Mouse (Mus musculus): ENCODE measurements around the gene Itga6. TPM values are rescaled to one million over a fixed set of nuclear protein-coding genes. Genes with fewer than 3 reads are reported as not detected.
A peak's percentile ranks its signal among the peaks of the same experiment; 100 is the strongest.

The Itga6 gene
- polyA plus RNA-seq, 1 experiment from 2014 or later, result 32.1 TPM

- H3K36me3 ChIP-seq (ENCODE audit: control insufficient read depth, insufficient read depth), result peaks cover 9% of the 10 kb centered on the region; the same call in 1 of the 2 replicates
- H3K4me3 ChIP-seq (ENCODE audit: low read depth, low read length), result no peak overlapping the region
- no peak for TF ChIP-seq CTCF (IDR thresholded peaks at IDR 0.05; ENCODE audit: low read depth)
- no peak overlapping the region for H3K9ac ChIP-seq (ENCODE audit: low read depth, low read length)
- 19% methylated on average over 5 of the region's 5 CpGs for WGBS
- H3K4me1 ChIP-seq (replicated peaks; ENCODE audit: control insufficient read depth, insufficient read depth, low read length), result peaks cover 20% of the 10 kb centered on the region; the same call in 1 of the 2 replicates
- H3K27ac ChIP-seq (ENCODE audit: low read depth, low read length), result peak overlapping the region; percentile 50; the same call in 1 of the 2 replicates
- H3K9me3 ChIP-seq (ENCODE audit: control insufficient read depth), result no peaks in the 10 kb centered on the region
- no peaks in the 10 kb centered on the region for H3K27me3 ChIP-seq (replicated peaks; ENCODE audit: control insufficient read depth, insufficient read depth, low read length)
- peak overlapping the region; percentile 49 for H3K4me2 ChIP-seq (replicated peaks; ENCODE audit: low read depth)
- no peak for ATAC-seq
These were observed 69.9 kb downstream of the Itga6 start for GRCm38 (mm10) chr2:71815279-71815678.

- H3K9ac ChIP-seq (ENCODE audit: low read depth, low read length), result no peak overlapping the region
- TF ChIP-seq CTCF (IDR thresholded peaks at IDR 0.05; ENCODE audit: low read depth), result peak; percentile 85
- no peaks in the 10 kb centered on the region for H3K9me3 ChIP-seq (ENCODE audit: control insufficient read depth)
- peaks cover 15% of the 10 kb centered on the region; the same call in 1 of the 2 replicates for H3K4me1 ChIP-seq (replicated peaks; ENCODE audit: control insufficient read depth, insufficient read depth, low read length)
- H3K27ac ChIP-seq (ENCODE audit: low read depth, low read length), result no peak overlapping the region
- no peak overlapping the region for H3K4me3 ChIP-seq (ENCODE audit: low read depth, low read length)
- no peaks in the 10 kb centered on the region for H3K27me3 ChIP-seq (replicated peaks; ENCODE audit: control insufficient read depth, insufficient read depth, low read length)
- ATAC-seq, result no peak
- H3K4me2 ChIP-seq (replicated peaks; ENCODE audit: low read depth), result no peak overlapping the region
- H3K36me3 ChIP-seq (ENCODE audit: control insufficient read depth, insufficient read depth), result peaks cover 15% of the 10 kb centered on the region; the same call in 1 of the 2 replicates
- 37% methylated on average over 14 of the region's 14 CpGs for WGBS
These were observed 71.1 kb downstream of the Itga6 start for GRCm38 (mm10) chr2:71816391-71817041.

GRCm38 (mm10) chr2:71824146-71824545 is 78.7 kb downstream of the Itga6 start:
- Histone ChIP-seq H3K27ac (ENCODE audit: low read depth, low read length) (no peak overlapping the region), H3K27me3 (replicated peaks; ENCODE audit: control insufficient read depth, insufficient read depth, low read length) (no peaks in the 10 kb centered on the region), H3K4me1 (replicated peaks; ENCODE audit: control insufficient read depth, insufficient read depth, low read length) (no peaks in the 10 kb centered on the region), H3K9ac (ENCODE audit: low read depth, low read length) (no peak overlapping the region), H3K4me3 (ENCODE audit: low read depth, low read length) (no peak overlapping the region), H3K36me3 (ENCODE audit: control insufficient read depth, insufficient read depth) (peaks cover 36% of the 10 kb centered on the region), H3K4me2 (replicated peaks; ENCODE audit: low read depth) (no peak overlapping the region), H3K9me3 (ENCODE audit: control insufficient read depth) (no peaks in the 10 kb centered on the region)
- ATAC-seq, result no peak
- no peak for TF ChIP-seq CTCF (IDR thresholded peaks at IDR 0.05; ENCODE audit: low read depth)
- WGBS, result 59% methylated on average over 13 of the region's 13 CpGs

- Histone ChIP-seq H3K9ac (ENCODE audit: low read depth, low read length) (no peak overlapping the region), H3K4me1 (replicated peaks; ENCODE audit: control insufficient read depth, insufficient read depth, low read length) (no peaks in the 10 kb centered on the region), H3K4me3 (ENCODE audit: low read depth, low read length) (no peak overlapping the region), H3K27me3 (replicated peaks; ENCODE audit: control insufficient read depth, insufficient read depth, low read length) (no peaks in the 10 kb centered on the region), H3K36me3 (ENCODE audit: control insufficient read depth, insufficient read depth) (peaks cover 32% of the 10 kb centered on the region), H3K4me2 (replicated peaks; ENCODE audit: low read depth) (no peak overlapping the region), H3K9me3 (ENCODE audit: control insufficient read depth) (no peaks in the 10 kb centered on the region), H3K27ac (ENCODE audit: low read depth, low read length) (no peak overlapping the region; the same call in 1 of the 2 replicates)
- 87% methylated on average over 13 of the region's 13 CpGs for WGBS
- ATAC-seq, result no peak
- no peak for TF ChIP-seq CTCF (IDR thresholded peaks at IDR 0.05; ENCODE audit: low read depth)
These were observed 82.3 kb downstream of the Itga6 start for GRCm38 (mm10) chr2:71827711-71828110.

- Histone ChIP-seq H3K36me3 (ENCODE audit: control insufficient read depth, insufficient read depth) (peaks cover 29% of the 10 kb centered on the region), H3K4me3 (ENCODE audit: low read depth, low read length) (no peak overlapping the region), H3K27ac (ENCODE audit: low read depth, low read length) (no peak overlapping the region), H3K4me2 (replicated peaks; ENCODE audit: low read depth) (no peak overlapping the region), H3K4me1 (replicated peaks; ENCODE audit: control insufficient read depth, insufficient read depth, low read length) (no peaks in the 10 kb centered on the region), H3K9ac (ENCODE audit: low read depth, low read length) (no peak overlapping the region), H3K9me3 (ENCODE audit: control insufficient read depth) (no peaks in the 10 kb centered on the region), H3K27me3 (replicated peaks; ENCODE audit: control insufficient read depth, insufficient read depth, low read length) (no peaks in the 10 kb centered on the region)
- TF ChIP-seq CTCF (IDR thresholded peaks at IDR 0.05; ENCODE audit: low read depth), result no peak
- 76% methylated on average over 11 of the region's 11 CpGs for WGBS
- ATAC-seq, result no peak
These were observed 83.5 kb downstream of the Itga6 start for GRCm38 (mm10) chr2:71828928-71829327.

- Histone ChIP-seq H3K4me2 (replicated peaks; ENCODE audit: low read depth) (no peak overlapping the region), H3K36me3 (ENCODE audit: control insufficient read depth, insufficient read depth) (peaks cover 31% of the 10 kb centered on the region), H3K4me1 (replicated peaks; ENCODE audit: control insufficient read depth, insufficient read depth, low read length) (no peaks in the 10 kb centered on the region), H3K27ac (ENCODE audit: low read depth, low read length) (no peak overlapping the region), H3K9me3 (ENCODE audit: control insufficient read depth) (no peaks in the 10 kb centered on the region), H3K9ac (ENCODE audit: low read depth, low read length) (no peak overlapping the region), H3K27me3 (replicated peaks; ENCODE audit: control insufficient read depth, insufficient read depth, low read length) (no peaks in the 10 kb centered on the region), H3K4me3 (ENCODE audit: low read depth, low read length) (no peak overlapping the region)
- 74% methylated on average over 6 of the region's 6 CpGs for WGBS
- no peak for ATAC-seq
- TF ChIP-seq CTCF (IDR thresholded peaks at IDR 0.05; ENCODE audit: low read depth), result no peak
These were observed 88.2 kb downstream of the Itga6 start for GRCm38 (mm10) chr2:71833626-71834025.

Data from intestine, postnatal 0 days (tissue).